10 mouse cellular contexts compared by ENCODE assay signal in genomic region chr3:87150056-87150688, GRCm38 (mm10). TPM values are rescaled to one million over a fixed set of nuclear protein-coding genes. Genes with fewer than 3 reads are reported as not detected.
A peak's percentile ranks its signal among the peaks of the same experiment; 100 is the strongest.
DNase-seq lines count a peak whose midpoint lies in the region; ATAC-seq and TF ChIP-seq lines count a peak whose summit lies in the region.
"Had no signal": no experiment of that assay in that cellular context is flagged by ENCODE, and none has a peak within 500 bp of the region (broad histone marks: within the 10 kb centered on the region; RNA-seq: fewer than 3 reads in every experiment).

No protein-coding gene starts in this region.

- peak overlapping the region; percentile 68 for H3K9ac ChIP-seq in heart, embryonic 14.5 days (ENCODE audit: low read length)
- no peak overlapping the region for H3K9ac ChIP-seq in hindbrain, embryonic 15.5 days
- H3K9ac ChIP-seq in midbrain, postnatal 0 days (replicated peaks; ENCODE audit: low read length, poor library complexity, severe bottlenecking), result 0 out of 2 replicates have a peak overlapping the region, but pooled peaks have one; percentile 19

- H3K4me1 ChIP-seq in heart, embryonic 14.5 days (ENCODE audit: control insufficient read depth in 2 of 2, insufficient read depth in 2 of 2, low read length in 2 of 2), result peaks cover 48 to 62% of the 10 kb centered on the region in 2 experiments
- H3K4me1 ChIP-seq in bone marrow, adult 2 months (ENCODE audit: control insufficient read depth, insufficient read depth, low read length), result no peaks in the 10 kb centered on the region
- peaks cover 59% of the 10 kb centered on the region for H3K4me1 ChIP-seq in hindbrain, embryonic 15.5 days (replicated peaks)
- H3K4me1 ChIP-seq in midbrain, postnatal 0 days (ENCODE audit: insufficient read depth, low read length), result peaks cover 37% of the 10 kb centered on the region

- no peak for TF ChIP-seq CTCF in bone marrow, adult 2 months (IDR thresholded peaks at IDR 0.05; ENCODE audit: control insufficient read depth, insufficient read depth, low read length)
- no peak for TF ChIP-seq CTCF in midbrain, postnatal 0 days (IDR thresholded peaks at IDR 0.05)

- DNase-seq in heart, adult 8-10 months (ENCODE audit: low spot score), result no peak
- no peak for DNase-seq in midbrain, postnatal 0 days (ENCODE audit: low spot score)
- no peak for DNase-seq in adrenal gland, adult 2 months
- DNase-seq in right cerebral cortex, adult 2 months (ENCODE audit: low spot score in 2 of 2), result no peak
- no peak for DNase-seq in urinary bladder, adult 2 months (ENCODE audit: low spot score)

- H3K4me2 ChIP-seq in heart, embryonic 14.5 days (ENCODE audit: low read length), result peak overlapping the region; percentile 42
- H3K4me2 ChIP-seq in hindbrain, embryonic 15.5 days, result peak overlapping the region; percentile 7; the same call in 1 of the 2 replicates
- no peak overlapping the region for H3K4me2 ChIP-seq in midbrain, postnatal 0 days (ENCODE audit: low read depth, low read length, poor library complexity, severe bottlenecking)

- peaks cover 8% of the 10 kb centered on the region; the same call in 1 of the 2 replicates for H3K36me3 ChIP-seq in heart, embryonic 14.5 days (ENCODE audit: control insufficient read depth, insufficient read depth, low read length)
- H3K36me3 ChIP-seq in hindbrain, embryonic 15.5 days, result no peaks in the 10 kb centered on the region
- H3K36me3 ChIP-seq in midbrain, postnatal 0 days (ENCODE audit: insufficient read depth, low read length), result no peaks in the 10 kb centered on the region

- ATAC-seq in heart, embryonic 14.5 days (ENCODE audit: insufficient number of reproducible peaks, insufficient read depth, low FRiP score, low read depth), result no peak
- no peak for ATAC-seq in hindbrain, embryonic 15.5 days (ENCODE audit: low FRiP score, low read depth)
- ATAC-seq in midbrain, postnatal 0 days (ENCODE audit: low FRiP score), result no peak

- no peak overlapping the region for H3K4me3 ChIP-seq in heart, embryonic 14.5 days (ENCODE audit: control insufficient read depth in 1 of 2, insufficient read depth in 1 of 2, low read depth in 1 of 2, low read length in 2 of 2)
- no peak overlapping the region for H3K4me3 ChIP-seq in bone marrow, adult 2 months (replicated peaks; ENCODE audit: control insufficient read depth, low read depth, low read length)
- H3K4me3 ChIP-seq in hindbrain, embryonic 15.5 days, result no peak overlapping the region
- no peak overlapping the region for H3K4me3 ChIP-seq in midbrain, postnatal 0 days (ENCODE audit: low read depth, low read length)

- no peaks in the 10 kb centered on the region for H3K9me3 ChIP-seq in heart, embryonic 14.5 days (ENCODE audit: control insufficient read depth, low read length)
- no peaks in the 10 kb centered on the region for H3K9me3 ChIP-seq in hindbrain, embryonic 15.5 days
- H3K9me3 ChIP-seq in midbrain, postnatal 0 days (ENCODE audit: low read length), result no peaks in the 10 kb centered on the region

- TF ChIP-seq POLR2A in bone marrow, adult 2 months (IDR thresholded peaks at IDR 0.05; ENCODE audit: borderline replicate concordance, control insufficient read depth, low read depth, low read length), result no peak

- no peaks in the 10 kb centered on the region for H3K27me3 ChIP-seq in heart, embryonic 14.5 days (ENCODE audit: control insufficient read depth, insufficient read depth, low read length)
- H3K27me3 ChIP-seq in hindbrain, embryonic 15.5 days, result no peaks in the 10 kb centered on the region
- no peaks in the 10 kb centered on the region for H3K27me3 ChIP-seq in midbrain, postnatal 0 days (ENCODE audit: insufficient read depth, low read length)

- peak overlapping the region; percentile 98 to 99 for H3K27ac ChIP-seq in heart, embryonic 14.5 days (replicated peaks in 1 of 2; ENCODE audit: control insufficient read depth in 1 of 2, insufficient read depth in 1 of 2, low read depth in 2 of 2, low read length in 2 of 2)
- peak overlapping the region; percentile 14; the same call in 1 of the 2 replicates for H3K27ac ChIP-seq in bone marrow, adult 2 months (ENCODE audit: control insufficient read depth, insufficient read depth, low read depth, low read length, poor library complexity)
- H3K27ac ChIP-seq in hindbrain, embryonic 15.5 days (replicated peaks), result peak overlapping the region; percentile 73
- H3K27ac ChIP-seq in midbrain, postnatal 0 days (ENCODE audit: low read depth, low read length), result peak overlapping the region; percentile 68; the same call in 1 of the 2 replicates
- H3K27ac ChIP-seq: macrophage had no signal

- WGBS in heart, embryonic 14.5 days, result 12% methylated on average over 8 of the region's 8 CpGs
- 87% methylated on average over 8 of the region's 8 CpGs for WGBS in bone marrow, adult 2 months
- WGBS in hindbrain, embryonic 15.5 days, result 17% methylated on average over 8 of the region's 8 CpGs
- WGBS in midbrain, postnatal 0 days, result 25% methylated on average over 8 of the region's 8 CpGs

RNA-seq across cellular contexts. Expression of gene Kirrel, which starts 24.4 kb away (rescaled TPM):
- 6.1 and 7.3 TPM in 2 replicates for polyA plus RNA-seq in heart, embryonic 14.5 days (2014; fragmentation: Nextera tagmentation; extraction: Ambion mirVana)
- 1 to 10 TPM; 4.8 to 5.5 (median 5.1) TPM for total RNA-seq in heart, adult 8-10 months (2022)
- polyA plus RNA-seq in bone marrow, adult 2 months (2011; ENCODE audit: insufficient read depth, insufficient read length, low replicate concordance, missing spikeins), result 1.1 and 1.7 TPM in 2 replicates
- 6.5 and 7.0 TPM in 2 replicates for polyA plus RNA-seq in hindbrain, embryonic 15.5 days (2015; fragmentation: Nextera tagmentation; extraction: Ambion mirVana)
- 11.1 and 11.3 TPM in 2 replicates for total RNA-seq in midbrain, postnatal 0 days (2014; rRNA removed)
- 3.3 and 4.0 TPM in 2 replicates for polyA plus RNA-seq in midbrain, postnatal 0 days (2015; fragmentation: Nextera tagmentation; extraction: Ambion mirVana)
- 10 to 100 TPM; 12.5 to 22.0 TPM for total RNA-seq in adrenal gland, adult 2 months (2021)
- polyA plus RNA-seq in adrenal gland, adult 2 months (2012; rRNA removed), result 9.9 and 11.2 TPM in 2 replicates
- 23.5 and 23.6 TPM in 2 replicates for polyA plus RNA-seq in urinary bladder, adult 2 months (2012; rRNA removed)
- total RNA-seq: MEL had no signal
- polyA plus RNA-seq: macrophage had no signal

Comparison
In these comparisons a context has a peak if more than half of its experiments do, and no peak if none do; other contexts are left out.
1. H3K27ac ChIP-seq: peak in every context shown above with its lines; median percentile 98 in heart, embryonic 14.5 days; 73 in hindbrain, embryonic 15.5 days; 68 in midbrain, postnatal 0 days; 14 in bone marrow, adult 2 months.